In genomic region chr11:28906288-28906687, GRCm38 (mm10) we compare ENCODE assay signal across 15 mouse cellular contexts. TPM values are rescaled to one million over a fixed set of nuclear protein-coding genes. Genes with fewer than 3 reads are reported as not detected.
A peak's percentile ranks its signal among the peaks of the same experiment; 100 is the strongest.
DNase-seq lines count a peak whose midpoint lies in the region; ATAC-seq and TF ChIP-seq lines count a peak whose summit lies in the region.
"Had no signal": no experiment of that assay in that cellular context is flagged by ENCODE, and none has a peak within 500 bp of the region (broad histone marks: within the 10 kb centered on the region; RNA-seq: fewer than 3 reads in every experiment).

No protein-coding gene starts in this region.

- TF ChIP-seq CTCF in lung, embryonic 14.5 days (IDR thresholded peaks at IDR 0.05; ENCODE audit: low read depth) = no peak
- TF ChIP-seq CTCF in lung, adult 2 months (IDR thresholded peaks at IDR 0.05; ENCODE audit: insufficient read depth, low read length) = no peak
- no peak for TF ChIP-seq CTCF in embryonic fibroblast, embryonic 13.5 days (IDR thresholded peaks at IDR 0.05; ENCODE audit: borderline replicate concordance, insufficient read depth, low read length)

- no peak for ATAC-seq in lung, embryonic 14.5 days (ENCODE audit: insufficient read depth)
- ATAC-seq in intestine, embryonic 15.5 days = no peak
- ATAC-seq: forebrain, embryonic 14.5 days; midbrain, embryonic 13.5 days had no signal

- no peak overlapping the region for H3K4me3 ChIP-seq in lung, embryonic 14.5 days (ENCODE audit: low read depth, low read length)
- H3K4me3 ChIP-seq in lung, adult 2 months (replicated peaks; ENCODE audit: extremely low read depth, low read depth, low read length) = no peak overlapping the region
- no peak overlapping the region for H3K4me3 ChIP-seq in embryonic fibroblast, embryonic 13.5 days (ENCODE audit: insufficient read depth, low read length)
- H3K4me3 ChIP-seq in intestine, embryonic 15.5 days (replicated peaks) = no peak overlapping the region
- H3K4me3 ChIP-seq: heart, embryonic 13.5 days; midbrain, embryonic 13.5 days; neural tube, embryonic 13.5 days had no signal

- H3K4me1 ChIP-seq in lung, embryonic 14.5 days (ENCODE audit: insufficient read depth) = no peaks in the 10 kb centered on the region
- H3K4me1 ChIP-seq in lung, adult 2 months (ENCODE audit: control insufficient read depth, insufficient read depth, low read length) = peaks cover 2% of the 10 kb centered on the region
- H3K4me1 ChIP-seq in embryonic fibroblast, embryonic 13.5 days (ENCODE audit: control insufficient read depth, insufficient read depth, low read length) = peaks cover 12% of the 10 kb centered on the region
- no peaks in the 10 kb centered on the region for H3K4me1 ChIP-seq in intestine, embryonic 15.5 days (replicated peaks)
- H3K4me1 ChIP-seq: neural tube, embryonic 13.5 days had no signal

- no peaks in the 10 kb centered on the region for H3K9me3 ChIP-seq in lung, embryonic 14.5 days (ENCODE audit: low read depth, low read length)
- H3K9me3 ChIP-seq in intestine, embryonic 15.5 days = no peaks in the 10 kb centered on the region
- H3K9me3 ChIP-seq: heart, embryonic 13.5 days; midbrain, embryonic 13.5 days; neural tube, embryonic 13.5 days had no signal

- TF ChIP-seq POLR2A in lung, adult 2 months (IDR thresholded peaks at IDR 0.05; ENCODE audit: borderline replicate concordance, extremely low read depth, low read depth, low read length) = no peak
- TF ChIP-seq POLR2A in embryonic fibroblast, embryonic 13.5 days (IDR thresholded peaks at IDR 0.05; ENCODE audit: low read depth, low read length) = no peak

- WGBS in lung, embryonic 14.5 days = 56% methylated on average over 3 of the region's 3 CpGs
- 26% methylated on average over 3 of the region's 3 CpGs for WGBS in lung, adult 2 months
- WGBS in intestine, embryonic 15.5 days = 67% methylated on average over 3 of the region's 3 CpGs

- no peaks in the 10 kb centered on the region for H3K36me3 ChIP-seq in lung, embryonic 14.5 days (ENCODE audit: insufficient read depth)
- no peaks in the 10 kb centered on the region for H3K36me3 ChIP-seq in intestine, embryonic 15.5 days
- H3K36me3 ChIP-seq: heart, embryonic 13.5 days; midbrain, embryonic 13.5 days; neural tube, embryonic 13.5 days had no signal

- no peak overlapping the region for H3K9ac ChIP-seq in lung, embryonic 14.5 days
- H3K9ac ChIP-seq in intestine, embryonic 15.5 days = no peak overlapping the region
- H3K9ac ChIP-seq: heart, embryonic 13.5 days; midbrain, embryonic 13.5 days; neural tube, embryonic 13.5 days had no signal

- peak; percentile 3 for DNase-seq in cerebellum, adult 9-10 months
- no peak for DNase-seq in cerebellum, postnatal 10 days
- peak; percentile 7 for DNase-seq in lung, embryonic 14.5 days
- no peak for DNase-seq in lung, adult 2 months
- peak; percentile 73 for DNase-seq in lung, postnatal 36 days
- DNase-seq in thymus, postnatal 14 days = no peak
- DNase-seq: kidney, adult 2 months; thymus, postnatal 4 days had no signal

- no peaks in the 10 kb centered on the region for H3K27me3 ChIP-seq in lung, embryonic 14.5 days (ENCODE audit: insufficient read depth, low read length)
- H3K27me3 ChIP-seq in intestine, embryonic 15.5 days (replicated peaks) = no peaks in the 10 kb centered on the region
- H3K27me3 ChIP-seq: heart, embryonic 13.5 days; midbrain, embryonic 13.5 days; neural tube, embryonic 13.5 days had no signal

- no peak overlapping the region for H3K27ac ChIP-seq in lung, embryonic 14.5 days (ENCODE audit: low read depth)
- peak overlapping the region; percentile 45 for H3K27ac ChIP-seq in embryonic fibroblast, embryonic 13.5 days (ENCODE audit: insufficient read depth, low read length)
- no peak overlapping the region for H3K27ac ChIP-seq in intestine, embryonic 15.5 days
- H3K27ac ChIP-seq: heart, embryonic 13.5 days; midbrain, embryonic 13.5 days; neural tube, embryonic 13.5 days had no signal

- no peak overlapping the region for H3K4me2 ChIP-seq in lung, embryonic 14.5 days
- H3K4me2 ChIP-seq in intestine, embryonic 15.5 days (replicated peaks) = no peak overlapping the region
- H3K4me2 ChIP-seq: heart, embryonic 13.5 days; liver, embryonic 11.5 days; midbrain, embryonic 13.5 days; neural tube, embryonic 13.5 days had no signal

RNA-seq across cellular contexts. Expression of gene Efemp1, which starts 53.3 kb away (rescaled TPM):
- 9.5 and 9.6 TPM in 2 replicates for polyA plus RNA-seq in lung, embryonic 14.5 days (2014; fragmentation: Nextera tagmentation; extraction: Ambion mirVana)
- 112 and 121 TPM in 2 replicates for polyA plus RNA-seq in lung, adult 2 months (2012; rRNA removed)
- polyA plus RNA-seq in embryonic fibroblast, embryonic 13.5 days (2011; ENCODE audit: insufficient read length, low read depth, missing spikeins) = 79.5 and 103 TPM in 2 replicates
- polyA plus RNA-seq in intestine, embryonic 15.5 days (2015; fragmentation: Nextera tagmentation; extraction: Ambion mirVana) = 12.9 and 15.5 TPM in 2 replicates

Comparison
In these comparisons a context has a peak if more than half of its experiments do, and no peak if none do; other contexts are left out.
1. DNase-seq: peak in cerebellum, adult 9-10 months (single experiment), lung, embryonic 14.5 days (single experiment) and lung, postnatal 36 days (single experiment); none in cerebellum, postnatal 10 days (0 of 2), lung, adult 2 months (single experiment) and thymus, postnatal 14 days (single experiment).